Mouse (Mus musculus) urinary bladder, postnatal 14 days (tissue): ENCODE measurements around the gene Map3k5.
A peak's percentile ranks its signal among the peaks of the same experiment; 100 is the strongest.
"Not testable (repeated sequence)": the region's sequence is repeated elsewhere in the genome, so short reads cannot be mapped to it uniquely, and the experiment has no call there.

Experiments used
- DNase-seq: peaks from one replicate; pipeline ENCODE4 v3.0.0; 2021; ENCODE audit warnings: low spot score

Map3k5 gene

DNA sequence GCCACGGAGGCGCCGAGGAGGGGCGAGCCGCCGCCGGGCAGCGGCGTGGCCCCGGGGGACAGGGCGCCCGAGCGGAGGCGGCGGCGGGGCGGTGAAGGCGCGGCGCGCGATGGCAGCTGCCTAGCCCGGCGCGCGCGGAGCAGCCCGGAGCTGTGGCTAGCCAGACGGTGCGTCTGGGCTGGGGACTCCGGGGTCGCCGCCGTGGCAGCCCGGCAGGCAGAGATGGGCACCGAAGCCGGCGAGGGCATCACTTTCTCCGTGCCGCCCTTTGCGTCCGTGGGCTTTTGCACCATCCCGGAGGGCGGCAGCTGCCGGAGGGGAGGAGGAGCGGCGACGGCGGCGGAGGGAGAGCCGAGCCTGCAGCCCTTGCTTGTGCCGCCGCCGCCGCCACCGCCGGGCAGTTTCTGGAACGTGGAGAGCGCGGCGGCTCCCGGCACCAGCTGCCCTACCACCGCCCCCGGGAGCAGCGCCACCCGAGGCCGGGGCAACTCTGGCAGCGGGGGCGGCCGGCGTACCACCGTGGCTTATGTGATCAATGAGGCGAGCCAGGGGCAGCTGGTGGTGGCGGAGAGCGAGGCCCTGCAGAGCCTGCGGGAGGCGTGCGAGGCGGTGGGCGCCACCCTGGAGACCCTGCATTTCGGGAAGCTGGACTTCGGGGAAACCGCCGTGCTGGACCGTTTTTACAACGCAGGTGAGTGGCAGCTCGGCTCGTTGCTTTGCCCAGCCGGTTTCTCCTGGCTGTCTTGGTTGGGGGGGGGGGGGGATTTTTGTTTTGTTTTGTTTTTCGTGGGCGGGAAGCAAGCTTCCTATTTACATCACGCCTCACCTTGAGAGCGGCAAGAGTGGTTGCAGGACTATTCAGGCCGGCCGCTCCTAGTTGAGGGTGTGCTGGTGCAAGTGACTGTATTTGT is at the start of gene Map3k5:
Gene Map3k5, plus strand, starts transcription at position 89 of the 911 bp plus-strand sequence.
- DNase-seq: peak; percentile 54

DNA sequence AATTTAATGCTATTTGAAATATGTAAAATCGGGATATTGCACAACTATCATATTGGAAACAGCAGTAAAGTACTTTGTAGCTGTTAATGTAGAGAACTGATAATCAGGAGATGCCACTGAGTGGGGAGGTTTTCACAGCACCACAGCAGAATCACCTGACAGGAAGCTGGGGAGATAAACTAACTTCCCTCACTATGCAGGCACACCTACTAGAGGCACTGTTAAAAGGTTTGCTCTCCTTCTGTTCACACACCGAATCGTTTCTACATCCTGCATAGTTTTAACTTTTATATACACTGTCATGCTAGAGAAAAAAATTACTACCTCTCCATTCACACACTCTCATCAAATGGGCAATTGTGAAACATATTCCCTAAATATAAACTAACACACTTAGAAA is 48.0 kb upstream of the Map3k5 start:
- DNase-seq: no peak

GRCm38 (mm10) chr10:19889908-19890307 is 44.4 kb upstream of the Map3k5 start:
- no peak for DNase-seq

DNA sequence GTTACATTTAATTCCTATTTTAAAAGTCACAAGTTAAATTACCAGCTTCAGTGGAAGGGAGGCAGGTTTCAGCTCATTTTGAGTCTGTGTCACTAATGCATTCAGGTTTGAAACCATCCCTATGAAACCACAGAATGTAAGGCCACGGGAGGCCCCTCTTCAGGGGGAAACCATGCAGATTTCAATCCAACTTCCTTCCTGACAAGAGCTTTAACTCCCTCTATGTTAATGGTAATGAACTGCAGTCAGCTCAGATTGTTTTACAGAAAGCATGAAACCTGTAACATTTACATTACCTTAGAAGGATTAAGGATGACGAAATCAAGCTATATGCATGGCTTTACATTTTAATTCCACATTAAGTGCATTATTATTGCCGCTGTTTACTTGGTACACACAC is 42.6 kb upstream of the Map3k5 start:
- no peak for DNase-seq

GRCm38 (mm10) chr10:19893146-19893545 is 41.1 kb upstream of the Map3k5 start:
- peak; percentile 35 for DNase-seq

DNA sequence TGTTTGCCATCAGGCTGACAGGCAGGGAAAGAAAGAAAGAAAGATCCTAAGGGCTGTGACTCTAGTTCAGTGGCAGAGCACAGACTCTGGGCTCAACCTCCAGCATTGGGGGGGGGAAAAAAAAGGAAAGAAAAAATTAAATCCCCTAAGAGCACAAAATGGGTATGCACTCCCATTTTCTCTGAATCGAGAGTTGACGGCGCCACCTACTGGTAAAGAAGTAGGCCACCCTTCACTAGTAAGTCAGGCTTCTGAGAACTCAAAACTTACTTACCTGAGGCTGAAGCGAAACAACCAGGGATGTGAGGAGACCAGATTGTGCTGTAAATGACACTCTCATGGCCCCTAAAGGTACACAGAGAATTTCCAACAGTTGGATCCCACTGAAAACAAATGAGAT is 40.3 kb upstream of the Map3k5 start:
- DNase-seq: peak; percentile 38

DNA sequence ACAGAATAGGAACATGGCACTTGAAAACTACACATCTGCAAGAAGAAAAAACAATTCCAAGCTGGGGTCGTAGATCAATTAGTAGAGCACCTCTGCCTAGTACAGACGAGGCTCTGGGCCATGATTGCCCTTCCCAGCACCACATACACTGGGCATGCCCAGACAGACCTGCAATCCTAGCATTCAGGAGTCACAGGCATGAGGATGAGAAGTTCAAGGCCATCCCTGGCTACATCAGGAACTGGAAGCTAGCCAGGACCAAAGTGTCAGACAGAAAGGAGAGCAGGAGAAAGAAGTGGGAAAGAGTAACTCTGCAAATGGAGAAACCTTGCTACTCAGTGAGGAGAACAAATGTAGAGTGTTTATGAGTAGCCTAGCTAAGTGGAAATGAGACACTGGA is 34.1 kb upstream of the Map3k5 start:
- DNase-seq: no peak

DNA sequence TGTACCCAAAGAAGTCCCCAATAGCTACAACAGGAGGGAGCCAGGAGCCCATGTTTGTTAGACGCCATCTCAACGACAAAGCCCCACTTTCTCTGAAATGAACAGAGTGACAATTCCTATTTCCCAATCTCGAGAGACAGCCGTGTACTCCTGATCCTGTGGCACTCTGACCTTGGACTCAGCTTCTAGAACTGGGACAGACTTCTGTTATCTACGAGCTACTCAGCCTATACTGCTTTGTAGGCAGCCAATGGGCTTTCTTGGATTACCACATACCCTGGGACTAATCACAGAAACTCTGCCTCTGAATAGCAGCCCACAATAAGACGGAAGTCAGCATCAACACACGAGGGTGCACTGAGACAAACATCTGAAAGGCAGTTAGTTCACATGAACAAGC is 32.3 kb upstream of the Map3k5 start:
- DNase-seq: no peak

- DNase-seq: no peak
Observed at GRCm38 (mm10) chr10:19904077-19904820, 30.0 kb upstream of the Map3k5 start.

GRCm38 (mm10) chr10:19907246-19907804 is 26.9 kb upstream of the Map3k5 start, which contains the start of gene Pex7:
Gene Pex7 (minus strand): TSS chr10:19907689.
- peak; percentile 92 for DNase-seq

DNA sequence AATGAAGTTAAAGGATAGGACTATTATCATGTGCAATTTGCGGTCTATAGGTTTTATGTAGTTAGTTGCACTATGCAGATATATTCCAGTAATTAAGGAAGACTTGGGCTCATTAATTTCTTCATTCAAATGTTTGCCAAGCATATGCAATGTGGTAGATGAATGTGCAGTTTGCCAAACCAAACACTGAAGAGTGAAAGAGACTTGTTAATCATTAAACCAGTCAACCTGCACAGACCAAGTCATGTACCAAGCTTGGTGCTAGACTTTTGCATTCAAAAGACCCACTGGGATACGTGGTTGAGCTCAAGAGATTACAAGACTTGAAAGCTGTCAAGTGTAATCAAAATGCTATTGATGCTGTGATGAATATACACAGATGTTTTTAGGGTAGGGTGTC is 26.2 kb upstream of the Map3k5 start:
- DNase-seq: no peak

GRCm38 (mm10) chr10:19910516-19910915 is 23.8 kb upstream of the Map3k5 start:
- DNase-seq: no peak

DNA sequence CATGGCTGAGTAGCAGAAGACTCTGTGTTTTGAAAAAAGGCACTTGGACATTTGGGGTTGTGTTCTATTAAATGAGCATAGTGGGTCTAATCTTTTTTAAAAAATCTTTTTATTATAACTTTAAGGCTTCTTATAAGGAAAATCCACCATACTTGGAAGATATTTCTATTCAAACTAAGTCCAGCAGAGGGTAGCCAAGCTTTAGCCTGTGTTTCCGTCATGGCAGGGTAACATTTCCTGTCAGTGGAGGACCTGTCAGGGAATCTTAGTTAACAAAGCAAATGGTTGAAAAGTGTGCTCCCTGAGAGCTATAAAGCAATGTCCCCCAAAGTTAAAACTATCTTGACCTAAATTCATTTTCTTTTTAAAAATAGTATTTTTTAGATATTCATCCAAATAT is 22.7 kb upstream of the Map3k5 start:
- DNase-seq: no peak

DNA sequence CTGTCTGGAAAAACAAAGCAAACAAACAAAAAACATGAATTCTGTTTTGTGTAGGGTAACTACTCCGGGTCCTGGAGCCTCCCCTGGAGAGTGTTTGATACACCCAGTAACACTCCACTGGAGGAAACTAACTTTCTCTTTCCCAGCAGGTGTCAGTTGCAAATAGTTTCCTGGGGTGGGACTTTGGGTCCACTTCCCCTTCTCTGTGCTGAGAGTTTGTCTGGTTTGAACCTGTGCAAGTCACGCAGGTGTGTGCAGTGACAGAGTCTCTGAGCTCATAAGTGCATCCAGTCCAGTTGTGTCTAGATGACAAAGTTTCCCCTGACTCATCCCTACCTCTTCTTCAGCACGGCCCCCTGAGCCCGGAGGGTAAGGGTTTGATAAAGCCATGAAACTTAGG is 20.5 kb upstream of the Map3k5 start:
- no peak for DNase-seq

- peak; percentile 75 for DNase-seq
Observed at GRCm38 (mm10) chr10:19915301-19915700, 19.0 kb upstream of the Map3k5 start.

- no peak for DNase-seq
Observed at GRCm38 (mm10) chr10:19922410-19922809, 11.9 kb upstream of the Map3k5 start.

- DNase-seq: no peak
Observed at GRCm38 (mm10) chr10:19924256-19924655, 10.0 kb upstream of the Map3k5 start.

GRCm38 (mm10) chr10:19926391-19926897 is 7.8 kb upstream of the Map3k5 start:
- not testable (repeated sequence) for DNase-seq

GRCm38 (mm10) chr10:19928205-19928604 is 6.1 kb upstream of the Map3k5 start:
- no peak for DNase-seq

DNA sequence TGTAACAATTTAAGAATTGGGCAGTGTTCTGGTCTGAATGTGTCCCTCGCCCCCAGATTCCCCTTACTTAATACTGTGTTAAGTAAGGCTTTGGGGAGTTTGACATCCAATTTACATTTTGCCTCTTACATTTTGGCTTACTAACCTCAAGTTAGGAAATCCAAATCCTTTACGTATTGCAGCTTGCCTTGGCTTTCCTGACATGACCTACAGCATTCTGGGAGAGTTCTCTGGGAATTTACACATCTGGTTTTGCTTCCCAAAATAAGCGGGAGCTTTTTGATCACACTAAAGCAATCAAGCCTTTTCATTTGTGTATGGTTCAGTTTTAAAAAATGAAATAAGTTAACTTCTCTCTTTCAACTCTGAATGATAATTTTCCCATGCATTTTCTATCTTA is 1.3 kb upstream of the Map3k5 start:
- DNase-seq: no peak

DNA sequence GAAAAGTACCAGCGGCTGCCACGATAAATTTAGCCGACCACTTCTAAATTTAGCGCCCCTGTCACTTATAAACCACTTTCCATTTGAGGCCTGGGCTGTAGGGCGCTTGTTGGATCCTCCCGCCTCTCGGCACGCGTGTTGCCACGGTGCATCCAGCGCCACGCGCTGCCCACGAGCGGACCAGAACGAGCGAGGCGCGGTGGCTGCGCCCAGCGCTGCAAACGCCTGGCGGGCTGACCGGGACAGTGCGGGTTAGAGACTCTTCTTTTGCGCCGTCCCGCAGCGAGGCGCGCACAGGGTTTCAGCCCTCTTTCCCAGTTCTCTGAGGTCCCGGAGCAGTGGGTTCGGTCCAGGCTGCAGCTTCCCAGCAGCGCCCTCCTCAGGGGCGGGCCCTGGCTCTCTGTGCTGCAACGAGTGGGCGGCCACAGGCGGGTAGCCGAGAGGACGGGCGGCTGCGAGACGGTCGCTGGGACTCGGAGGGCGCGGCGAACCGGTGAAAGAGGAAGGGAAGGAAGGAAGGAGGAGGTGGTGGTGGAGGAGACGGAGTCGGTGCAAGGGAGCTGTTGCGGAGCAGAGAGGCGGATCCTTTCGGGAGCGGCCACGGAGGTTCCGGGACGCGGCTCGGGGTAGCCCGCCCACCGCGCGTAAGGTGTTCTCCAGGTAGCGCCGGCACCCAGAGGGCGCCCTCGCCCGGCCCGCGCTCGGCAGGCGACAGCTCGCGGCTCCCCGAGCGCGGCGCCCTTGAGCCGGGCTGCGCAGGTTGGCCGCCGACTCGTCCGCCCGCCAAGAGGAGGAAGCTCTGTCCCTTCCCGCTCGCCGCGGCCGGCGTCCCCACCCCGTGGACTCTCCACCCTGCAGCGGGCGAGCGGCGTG is 525 bp upstream of the Map3k5 start:
- DNase-seq: peak; percentile 88

DNA sequence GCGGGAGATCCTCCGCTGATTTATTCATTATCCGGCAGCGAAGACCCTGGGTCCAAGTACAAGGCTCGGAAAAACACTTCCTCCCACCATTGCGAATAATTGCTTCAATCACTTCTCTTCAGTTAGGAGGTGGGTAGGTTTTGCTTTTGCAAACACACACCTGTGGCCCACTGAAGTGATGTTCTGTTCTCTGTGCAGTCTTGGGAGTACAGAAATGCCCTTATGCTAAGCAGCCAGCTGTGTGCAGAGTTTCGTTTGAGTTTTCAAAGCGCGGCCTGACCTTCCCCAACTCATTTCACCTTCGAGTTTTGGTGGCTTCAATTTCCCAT is 987 bp downstream of the Map3k5 start:
- no peak for DNase-seq
